Mouse (Mus musculus): ENCODE results near the gene Mylk.

Mylk gene

DNA sequence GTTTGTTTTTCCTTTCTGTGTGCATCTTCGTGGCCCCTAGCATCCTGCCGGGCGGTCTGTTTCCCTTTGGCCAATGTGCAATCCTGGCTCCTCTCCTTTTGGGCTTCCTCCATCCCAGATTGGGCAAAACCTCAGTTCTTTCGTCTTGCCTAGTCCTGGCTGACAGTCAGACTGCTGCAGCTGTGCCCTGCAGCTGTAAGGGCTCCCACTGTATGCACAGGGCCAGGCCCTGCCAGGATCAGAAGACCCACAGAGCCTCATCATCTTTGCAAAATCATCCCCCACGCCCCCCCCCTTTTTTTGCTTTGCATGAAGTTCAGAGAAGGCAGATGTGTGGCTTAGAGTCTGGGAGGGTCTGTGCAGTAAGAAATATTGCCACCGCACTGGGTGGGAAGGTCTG, 110.1 kb downstream of the Mylk start:
- no peak for DNase-seq

DNA sequence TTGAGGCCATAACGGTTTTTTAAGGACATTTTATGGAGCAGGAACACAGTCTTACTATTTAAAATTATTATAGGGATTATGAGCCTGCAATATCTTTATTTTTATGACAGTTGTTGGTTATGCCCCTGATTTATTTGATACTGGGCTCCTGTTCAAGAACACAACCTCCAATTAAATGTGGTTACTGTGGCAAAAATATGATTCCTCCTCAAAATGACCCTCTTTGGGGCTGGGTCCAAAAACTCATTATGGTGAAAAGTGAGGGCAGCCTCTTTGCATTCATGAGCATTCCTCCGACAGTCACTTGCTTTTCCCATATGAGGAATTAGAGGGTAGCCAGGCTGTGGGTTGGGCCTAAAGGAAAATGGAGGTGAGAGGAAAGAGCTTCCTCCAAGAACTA, 110.7 kb downstream of the Mylk start:
- no peak for DNase-seq

GRCm38 (mm10) chr16:34857631-34858030, 112.6 kb downstream of the Mylk start:
- DNase-seq: no peak

DNA sequence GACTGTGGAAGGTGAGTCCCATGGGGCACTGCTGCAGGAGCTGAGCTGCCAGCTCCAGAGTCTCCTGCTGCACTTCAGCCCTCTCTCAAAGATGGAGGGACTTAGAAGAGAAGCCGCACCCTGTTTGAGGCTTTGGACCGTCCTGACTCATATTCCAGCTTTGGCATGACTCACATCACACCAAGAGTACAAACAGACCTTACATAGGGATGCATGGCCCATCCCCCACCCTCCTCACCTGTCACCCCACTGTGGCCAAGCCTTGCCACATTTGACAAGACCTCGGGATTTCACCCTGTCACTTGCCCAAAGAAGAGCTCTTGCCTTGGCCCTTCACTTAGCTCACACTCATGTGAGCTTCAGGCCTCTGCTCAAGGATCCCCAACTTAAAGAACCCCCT, 115.8 kb downstream of the Mylk start:
- no peak for DNase-seq

GRCm38 (mm10) chr16:34861744-34862365, 116.8 kb downstream of the Mylk start:
- no peak for DNase-seq

GRCm38 (mm10) chr16:34865373-34865772, 120.4 kb downstream of the Mylk start:
- no peak for DNase-seq

DNA sequence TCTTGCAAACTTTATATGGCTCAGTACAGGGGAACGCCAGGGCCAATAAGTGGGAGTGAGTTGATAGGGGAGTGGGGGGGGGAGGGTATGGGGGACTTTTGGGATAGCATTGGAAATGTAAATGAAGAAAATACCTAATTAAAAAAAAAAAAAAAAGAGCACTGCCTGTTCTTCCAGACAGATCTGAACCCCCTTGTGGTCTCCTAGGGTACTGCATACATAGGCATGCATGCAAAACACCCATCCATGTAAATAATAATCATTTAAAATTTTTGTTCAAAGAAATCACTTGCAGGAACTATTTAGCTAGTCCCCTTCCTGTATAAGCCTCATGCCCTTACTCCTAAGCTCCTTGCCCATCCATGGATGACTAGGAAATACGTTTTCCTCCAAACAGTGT, 122.2 kb downstream of the Mylk start:
- DNase-seq: no peak

- DNase-seq: no peak
Observed at GRCm38 (mm10) chr16:34880031-34880778, 135.2 kb downstream of the Mylk start.

DNA sequence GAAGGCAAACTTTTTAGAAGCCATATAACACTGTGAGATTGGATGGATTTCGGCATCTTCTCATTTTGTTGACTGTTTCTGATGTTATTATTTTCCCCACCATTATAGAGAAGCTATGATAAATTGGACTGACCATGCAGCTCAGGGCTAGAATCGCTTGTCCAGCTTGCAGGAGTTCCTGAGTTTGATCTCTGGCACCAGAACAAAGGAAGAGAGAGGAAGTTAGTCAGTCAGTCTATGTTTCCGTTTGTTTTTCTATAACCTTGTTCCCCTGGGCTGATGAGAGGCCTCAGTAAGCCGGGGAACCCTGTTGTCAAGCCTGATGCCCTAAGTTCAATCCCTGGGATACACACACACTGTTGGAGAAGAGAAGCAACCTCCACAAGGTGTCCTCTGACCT, 135.8 kb downstream of the Mylk start:
- no peak for DNase-seq

GRCm38 (mm10) chr16:34887037-34887436, 142.0 kb downstream of the Mylk start:
- no peak for DNase-seq

GRCm38 (mm10) chr16:34894016-34894415, 149.0 kb downstream of the Mylk start:
- no peak for DNase-seq

DNA sequence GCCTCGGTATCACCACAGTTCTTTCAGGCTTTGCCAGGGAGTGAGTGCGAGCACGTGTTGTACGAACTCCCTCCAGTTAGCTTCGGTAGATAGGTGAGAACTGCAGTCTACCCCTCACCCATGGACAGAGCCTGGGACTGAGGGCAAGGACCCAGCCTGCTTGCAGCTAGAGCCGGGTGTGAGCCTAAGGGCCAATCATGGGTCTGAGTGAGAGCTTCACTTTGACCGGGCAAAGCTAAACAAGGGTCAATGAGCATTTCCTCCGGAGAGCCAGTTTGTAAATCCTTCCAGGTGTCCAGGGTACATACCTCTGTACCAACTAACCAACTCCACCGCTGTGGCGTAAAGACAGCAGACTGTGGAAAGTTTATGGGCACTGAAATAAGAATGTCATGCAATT, 150.9 kb downstream of the Mylk start:
- no peak for DNase-seq

GRCm38 (mm10) chr16:34896996-34897395, 152.0 kb downstream of the Mylk start:
- no peak for DNase-seq

GRCm38 (mm10) chr16:34898057-34898789, 153.2 kb downstream of the Mylk start:
- DNase-seq: no peak

DNA sequence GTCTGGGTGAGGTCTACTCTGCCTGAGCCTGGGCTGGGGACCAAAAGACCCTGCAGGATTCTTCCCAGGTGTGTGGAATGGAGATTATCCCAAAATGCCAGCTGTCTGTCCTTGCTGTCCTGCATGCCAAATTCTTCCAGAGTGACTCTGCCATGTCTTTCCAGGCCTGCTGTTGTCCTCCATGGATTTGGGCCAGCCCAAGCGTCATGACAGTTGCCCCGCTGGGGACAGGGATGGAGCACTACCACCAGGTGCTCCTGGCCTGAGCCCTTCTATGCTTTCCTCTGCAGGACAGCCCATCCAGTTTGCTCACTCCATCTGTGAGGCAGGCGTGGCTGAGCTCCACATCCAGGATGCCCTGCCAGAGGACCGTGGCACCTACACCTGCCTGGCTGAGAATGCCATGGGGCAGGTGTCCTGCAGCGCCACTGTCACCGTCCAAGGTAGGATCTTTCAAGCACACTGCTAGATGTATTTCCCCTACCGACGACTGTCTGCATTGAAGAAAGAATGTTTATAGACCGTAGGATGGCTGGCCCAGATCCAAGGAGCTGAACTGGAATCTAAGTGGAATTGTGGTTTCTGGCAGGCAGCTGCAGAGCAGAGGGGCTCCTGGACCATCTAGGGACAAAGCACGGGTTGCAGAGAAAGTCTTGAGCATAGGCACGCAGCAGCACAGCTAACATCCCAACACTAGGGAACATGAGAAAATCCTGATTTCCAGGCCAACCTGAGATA, 154.2 kb downstream of the Mylk start:
- DNase-seq: no peak

DNA sequence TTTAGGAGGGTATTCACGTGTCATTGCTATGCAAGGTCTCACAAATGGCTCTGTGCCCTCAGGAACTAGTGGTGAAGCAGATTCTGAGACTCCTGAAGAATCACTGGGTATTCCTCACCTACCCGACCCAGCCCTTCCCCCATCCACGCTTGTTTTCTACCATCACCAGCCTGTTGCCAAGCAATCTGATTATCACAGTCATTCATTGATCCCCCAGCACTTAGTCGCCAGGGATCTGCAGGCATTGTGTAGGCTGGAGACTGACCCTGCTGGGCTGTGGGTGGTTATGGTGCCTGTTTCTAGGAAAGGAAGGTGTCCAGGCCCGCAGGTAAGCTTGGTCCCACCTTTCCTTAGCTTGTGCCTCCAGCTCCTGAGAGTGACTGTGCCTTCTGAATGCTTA, 155.0 kb downstream of the Mylk start:
- no peak for DNase-seq

GRCm38 (mm10) chr16:34900471-34900870, 155.5 kb downstream of the Mylk start:
- no peak for DNase-seq

DNA sequence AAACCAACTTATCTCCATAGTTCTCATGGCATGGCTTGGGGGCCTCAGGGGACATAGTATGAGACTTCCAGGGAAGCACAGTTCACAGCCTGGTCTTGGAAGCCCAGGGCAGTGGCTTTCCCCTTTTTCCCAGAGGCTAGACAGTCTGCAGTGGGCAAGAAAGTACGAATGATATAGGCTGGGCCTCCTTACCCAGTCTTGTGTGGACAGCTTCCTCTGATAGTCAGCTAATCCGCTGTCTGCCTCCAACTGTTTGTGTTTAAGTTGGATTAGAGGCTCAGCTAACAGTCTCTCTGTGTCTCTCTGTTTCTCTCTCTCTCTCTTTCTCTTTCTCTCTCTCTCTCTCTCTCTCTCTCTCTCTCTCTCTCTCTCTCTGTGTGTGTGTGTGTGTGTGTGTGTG, 156.0 kb downstream of the Mylk start:
- no peak for DNase-seq

GRCm38 (mm10) chr16:34901611-34902293, 156.7 kb downstream of the Mylk start:
- DNase-seq: no peak

DNA sequence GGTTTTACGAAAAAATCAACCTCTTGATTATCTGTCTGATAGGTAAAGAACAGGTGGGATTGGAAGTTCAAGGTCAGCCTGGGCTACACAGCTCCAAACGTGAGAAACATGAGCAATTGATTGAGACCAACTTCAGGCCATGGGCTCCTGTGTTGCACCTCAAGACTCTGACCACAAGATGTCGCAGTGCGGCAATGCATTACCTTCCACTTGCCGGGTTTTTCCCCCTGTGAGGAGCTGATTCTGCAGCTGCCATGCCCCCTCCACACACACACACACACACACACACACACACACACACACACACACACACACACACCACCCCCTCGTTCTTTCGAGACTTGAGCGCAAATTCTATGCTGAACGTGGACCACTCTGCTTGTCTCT, 157.3 kb downstream of the Mylk start:
- no peak for DNase-seq

GRCm38 (mm10) chr16:34902761-34903160, 157.8 kb downstream of the Mylk start:
- DNase-seq: no peak

DNA sequence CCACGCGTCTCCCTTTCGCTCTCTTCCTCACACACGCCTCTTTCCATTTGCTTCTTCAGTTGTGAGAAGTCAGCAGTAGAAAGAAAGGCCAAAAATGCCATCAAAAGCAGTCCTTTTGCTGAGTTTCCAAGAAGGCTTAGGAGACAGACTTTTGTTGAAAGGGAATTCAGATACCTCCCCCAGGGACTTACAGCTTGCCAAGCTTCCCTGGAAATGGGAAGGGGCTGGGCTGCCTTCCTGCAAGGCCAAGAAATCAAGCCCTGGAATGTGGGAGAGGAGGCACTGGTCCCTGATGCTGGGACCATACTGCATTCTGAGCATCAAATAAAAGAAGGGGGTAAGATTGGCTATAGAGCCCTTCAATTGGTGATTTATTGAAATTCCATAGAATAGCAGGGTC, 159.9 kb downstream of the Mylk start:
- no peak for DNase-seq

- DNase-seq: no peak
Observed at GRCm38 (mm10) chr16:34909437-34909836, 164.4 kb downstream of the Mylk start.

Data from thymus, adult 18-20 months (tissue).